Mouse (Mus musculus): ENCODE measurements around the gene Shank3. TPM values are rescaled to one million over a fixed set of nuclear protein-coding genes. Genes with fewer than 3 reads are reported as not detected.
A peak's percentile ranks its signal among the peaks of the same experiment; 100 is the strongest.

The Shank3 gene
- polyA plus RNA-seq, 1 experiment from 2014 or later: 0.70 TPM

- no peaks in the 10 kb centered on the region for H3K36me3 ChIP-seq (ENCODE audit: control insufficient read depth, insufficient read depth, low read length)
- no peaks in the 10 kb centered on the region for H3K4me1 ChIP-seq (ENCODE audit: control insufficient read depth, insufficient read depth, low read length)
- no peaks in the 10 kb centered on the region for H3K9me3 ChIP-seq (ENCODE audit: control insufficient read depth, low read length)
- ATAC-seq: no peak
- H3K4me2 ChIP-seq (ENCODE audit: low read depth, low read length): no peak overlapping the region
- no peak overlapping the region for H3K4me3 ChIP-seq (ENCODE audit: low read length)
- no peak overlapping the region for H3K27ac ChIP-seq (ENCODE audit: low read length)
- WGBS: 72% methylated on average over 7 of the region's 7 CpGs
- H3K27me3 ChIP-seq (replicated peaks; ENCODE audit: control insufficient read depth, insufficient read depth, low read length): 0 out of 2 replicates have a peak, but pooled peaks cover under 1% of the 10 kb centered on the region
- H3K9ac ChIP-seq (ENCODE audit: low read depth, low read length): no peak overlapping the region
Measured at GRCm38 (mm10) chr15:89462176-89462575, 37.2 kb upstream of the Shank3 start.

GRCm38 (mm10) chr15:89463334-89464235 is 35.8 kb upstream of the Shank3 start:
- Histone ChIP-seq H3K4me2 (ENCODE audit: low read depth, low read length) (no peak overlapping the region), H3K9me3 (ENCODE audit: control insufficient read depth, low read length) (no peaks in the 10 kb centered on the region), H3K27me3 (replicated peaks; ENCODE audit: control insufficient read depth, insufficient read depth, low read length) (no peaks in the 10 kb centered on the region), H3K36me3 (ENCODE audit: control insufficient read depth, insufficient read depth, low read length) (no peaks in the 10 kb centered on the region), H3K4me1 (ENCODE audit: control insufficient read depth, insufficient read depth, low read length) (no peaks in the 10 kb centered on the region), H3K4me3 (ENCODE audit: low read length) (no peak overlapping the region), H3K27ac (ENCODE audit: low read length) (no peak overlapping the region), H3K9ac (ENCODE audit: low read depth, low read length) (no peak overlapping the region)
- 43% methylated on average over 5 of the region's 5 CpGs for whole genome bisulfite sequencing
- no peak for ATAC-seq

GRCm38 (mm10) chr15:89465052-89465451 is 34.4 kb upstream of the Shank3 start:
- Histone ChIP-seq H3K27ac (ENCODE audit: low read length) (no peak overlapping the region), H3K9me3 (ENCODE audit: control insufficient read depth, low read length) (no peaks in the 10 kb centered on the region), H3K4me3 (ENCODE audit: low read length) (no peak overlapping the region), H3K36me3 (ENCODE audit: control insufficient read depth, insufficient read depth, low read length) (no peaks in the 10 kb centered on the region), H3K4me2 (ENCODE audit: low read depth, low read length) (no peak overlapping the region), H3K9ac (ENCODE audit: low read depth, low read length) (no peak overlapping the region), H3K4me1 (ENCODE audit: control insufficient read depth, insufficient read depth, low read length) (no peaks in the 10 kb centered on the region), H3K27me3 (replicated peaks; ENCODE audit: control insufficient read depth, insufficient read depth, low read length) (no peaks in the 10 kb centered on the region)
- no peak for ATAC-seq
- WGBS: 3% methylated on average over 1 of the region's 1 CpGs

DNA sequence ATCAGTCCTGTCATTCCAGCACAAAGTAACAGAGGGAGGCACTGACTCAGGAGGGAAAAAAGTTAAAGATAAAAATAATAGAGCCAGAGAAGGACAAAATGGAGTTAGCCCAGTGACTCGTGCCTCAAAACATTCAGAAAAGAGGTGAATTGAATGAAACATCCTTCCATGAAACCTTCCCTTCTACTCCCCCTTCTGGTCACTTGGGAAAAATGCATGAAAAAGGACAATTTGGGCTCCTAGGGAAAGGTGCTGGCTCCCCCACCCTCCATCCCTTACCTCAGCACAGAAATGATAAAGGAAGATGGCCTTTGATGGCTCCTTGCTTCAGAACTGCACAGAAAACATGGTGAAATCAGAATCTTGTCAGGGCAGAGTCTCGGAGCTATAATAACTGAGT is 30.8 kb upstream of the Shank3 start:
- Histone ChIP-seq H3K4me1 (ENCODE audit: control insufficient read depth, insufficient read depth, low read length) (no peaks in the 10 kb centered on the region), H3K36me3 (ENCODE audit: control insufficient read depth, insufficient read depth, low read length) (no peaks in the 10 kb centered on the region), H3K9me3 (ENCODE audit: control insufficient read depth, low read length) (no peaks in the 10 kb centered on the region), H3K9ac (ENCODE audit: low read depth, low read length) (no peak overlapping the region), H3K27ac (ENCODE audit: low read length) (no peak overlapping the region), H3K4me3 (ENCODE audit: low read length) (no peak overlapping the region), H3K4me2 (ENCODE audit: low read depth, low read length) (no peak overlapping the region), H3K27me3 (replicated peaks; ENCODE audit: control insufficient read depth, insufficient read depth, low read length) (no peaks in the 10 kb centered on the region)
- WGBS: 43% methylated on average over 2 of the region's 2 CpGs
- ATAC-seq: no peak

GRCm38 (mm10) chr15:89471476-89471875 is 27.9 kb upstream of the Shank3 start:
- WGBS: 78% methylated on average over 4 of the region's 4 CpGs
- Histone ChIP-seq H3K36me3 (ENCODE audit: control insufficient read depth, insufficient read depth, low read length) (no peaks in the 10 kb centered on the region), H3K9me3 (ENCODE audit: control insufficient read depth, low read length) (no peaks in the 10 kb centered on the region), H3K4me3 (ENCODE audit: low read length) (no peak overlapping the region), H3K4me2 (ENCODE audit: low read depth, low read length) (no peak overlapping the region), H3K27me3 (replicated peaks; ENCODE audit: control insufficient read depth, insufficient read depth, low read length) (no peaks in the 10 kb centered on the region), H3K4me1 (ENCODE audit: control insufficient read depth, insufficient read depth, low read length) (peaks cover 5% of the 10 kb centered on the region; the same call in 1 of the 2 replicates), H3K27ac (ENCODE audit: low read length) (no peak overlapping the region), H3K9ac (ENCODE audit: low read depth, low read length) (no peak overlapping the region)
- ATAC-seq: no peak

- H3K27me3 ChIP-seq (replicated peaks; ENCODE audit: control insufficient read depth, insufficient read depth, low read length): no peaks in the 10 kb centered on the region
- no peak for ATAC-seq
- H3K9me3 ChIP-seq (ENCODE audit: control insufficient read depth, low read length): no peaks in the 10 kb centered on the region
- no peaks in the 10 kb centered on the region for H3K36me3 ChIP-seq (ENCODE audit: control insufficient read depth, insufficient read depth, low read length)
- WGBS: 84% methylated on average over 9 of the region's 9 CpGs
- no peak overlapping the region for H3K4me2 ChIP-seq (ENCODE audit: low read depth, low read length)
- no peak overlapping the region for H3K9ac ChIP-seq (ENCODE audit: low read depth, low read length)
- no peak overlapping the region for H3K27ac ChIP-seq (ENCODE audit: low read length)
- no peak overlapping the region for H3K4me3 ChIP-seq (ENCODE audit: low read length)
- peaks cover 5% of the 10 kb centered on the region; the same call in 1 of the 2 replicates for H3K4me1 ChIP-seq (ENCODE audit: control insufficient read depth, insufficient read depth, low read length)
Measured at GRCm38 (mm10) chr15:89473370-89473769, 26.1 kb upstream of the Shank3 start.

DNA sequence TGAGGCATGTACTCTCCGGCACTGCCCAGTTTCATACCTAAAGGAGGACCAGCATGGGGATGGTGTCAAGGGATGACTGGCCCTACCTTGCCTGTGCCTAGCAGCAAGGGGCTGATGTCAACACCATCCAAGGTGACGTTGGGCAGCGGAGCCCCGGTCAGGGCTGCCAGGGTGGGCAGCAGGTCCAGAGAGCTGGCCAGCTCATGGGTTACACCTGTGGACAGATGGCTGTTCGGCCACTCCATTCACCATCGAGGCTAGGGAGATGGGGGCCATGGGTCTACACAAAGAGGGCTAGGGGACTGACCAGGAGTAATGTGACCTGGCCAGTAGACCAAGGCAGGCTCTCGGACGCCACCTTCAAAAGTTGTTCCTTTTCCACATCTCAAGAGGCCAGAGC is 25.5 kb upstream of the Shank3 start:
- Histone ChIP-seq H3K4me3 (ENCODE audit: low read length) (no peak overlapping the region), H3K4me2 (ENCODE audit: low read depth, low read length) (no peak overlapping the region), H3K36me3 (ENCODE audit: control insufficient read depth, insufficient read depth, low read length) (no peaks in the 10 kb centered on the region), H3K27ac (ENCODE audit: low read length) (no peak overlapping the region), H3K4me1 (ENCODE audit: control insufficient read depth, insufficient read depth, low read length) (peaks cover 5% of the 10 kb centered on the region; the same call in 1 of the 2 replicates), H3K27me3 (replicated peaks; ENCODE audit: control insufficient read depth, insufficient read depth, low read length) (no peaks in the 10 kb centered on the region), H3K9me3 (ENCODE audit: control insufficient read depth, low read length) (no peaks in the 10 kb centered on the region), H3K9ac (ENCODE audit: low read depth, low read length) (no peak overlapping the region)
- no peak for ATAC-seq
- 94% methylated on average over 8 of the region's 8 CpGs for WGBS

GRCm38 (mm10) chr15:89474596-89475292 is 24.7 kb upstream of the Shank3 start:
- peaks cover 5% of the 10 kb centered on the region; the same call in 1 of the 2 replicates for H3K4me1 ChIP-seq (ENCODE audit: control insufficient read depth, insufficient read depth, low read length)
- H3K36me3 ChIP-seq (ENCODE audit: control insufficient read depth, insufficient read depth, low read length): no peaks in the 10 kb centered on the region
- H3K4me2 ChIP-seq (ENCODE audit: low read depth, low read length): peak overlapping the region; percentile 90
- H3K27me3 ChIP-seq (replicated peaks; ENCODE audit: control insufficient read depth, insufficient read depth, low read length): no peaks in the 10 kb centered on the region
- peak overlapping the region; percentile 57 for H3K4me3 ChIP-seq (ENCODE audit: low read length)
- no peak overlapping the region for H3K27ac ChIP-seq (ENCODE audit: low read length)
- WGBS: 94% methylated on average over 19 of the region's 19 CpGs
- peak overlapping the region; percentile 73; the same call in 1 of the 2 replicates for H3K9ac ChIP-seq (ENCODE audit: low read depth, low read length)
- H3K9me3 ChIP-seq (ENCODE audit: control insufficient read depth, low read length): no peaks in the 10 kb centered on the region
- ATAC-seq: no peak

DNA sequence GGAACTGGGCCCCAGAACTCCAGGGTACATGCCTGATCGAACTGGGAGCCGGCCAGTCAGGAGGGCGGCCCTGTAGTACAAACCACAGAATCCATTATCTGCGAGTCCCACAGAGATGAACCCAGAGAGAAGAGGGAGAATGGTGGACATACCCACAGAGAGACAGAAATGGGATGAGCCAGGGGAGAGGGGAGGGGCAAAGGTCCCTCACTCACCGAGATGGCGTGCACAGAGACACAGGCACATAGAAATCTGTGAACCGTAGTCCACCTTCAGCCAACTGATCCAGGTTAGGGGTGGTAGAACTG is 24.2 kb upstream of the Shank3 start:
- no peak for ATAC-seq
- Histone ChIP-seq H3K9me3 (ENCODE audit: control insufficient read depth, low read length) (no peaks in the 10 kb centered on the region), H3K4me1 (ENCODE audit: control insufficient read depth, insufficient read depth, low read length) (peaks cover 5% of the 10 kb centered on the region; the same call in 1 of the 2 replicates), H3K9ac (ENCODE audit: low read depth, low read length) (peak overlapping the region; percentile 73), H3K27me3 (replicated peaks; ENCODE audit: control insufficient read depth, insufficient read depth, low read length) (no peaks in the 10 kb centered on the region), H3K27ac (ENCODE audit: low read length) (no peak overlapping the region), H3K4me2 (ENCODE audit: low read depth, low read length) (peak overlapping the region; percentile 90), H3K4me3 (ENCODE audit: low read length) (peak overlapping the region; percentile 57), H3K36me3 (ENCODE audit: control insufficient read depth, insufficient read depth, low read length) (no peaks in the 10 kb centered on the region)
- WGBS: 95% methylated on average over 7 of the region's 7 CpGs

All from intestine, embryonic 16.5 days (tissue).